Mouse (Mus musculus) heart, postnatal 4 days (tissue): ENCODE measurements around the gene Nexn. TPM values are rescaled to one million over a fixed set of nuclear protein-coding genes. Genes with fewer than 3 reads are reported as not detected.
A peak's percentile ranks its signal among the peaks of the same experiment; 100 is the strongest.

Experiments used
- DNase-seq: peaks from one replicate; pipeline ENCODE4 v3.0.0; 2021
- total RNA-seq, 2 experiments: library from RNA; stranded (reverse); gene quantifications; 2 replicates each; pipeline ENCODE4 v1.2.3; 2021

The Nexn gene
- total RNA-seq, 2 experiments from 2014 or later: 281 to 301 TPM

GRCm38 (mm10) chr3:152277912-152278311 is 11.8 kb upstream of the Nexn start:
- no peak for DNase-seq

GRCm38 (mm10) chr3:152276935-152277334 is 10.8 kb upstream of the Nexn start:
- no peak for DNase-seq

- no peak for DNase-seq
Observed at GRCm38 (mm10) chr3:152275008-152275407, 8.9 kb upstream of the Nexn start.

- no peak for DNase-seq
Observed at GRCm38 (mm10) chr3:152272974-152273685, 7.0 kb upstream of the Nexn start.

GRCm38 (mm10) chr3:152271876-152272275 is 5.7 kb upstream of the Nexn start:
- no peak for DNase-seq

- DNase-seq: no peak
Observed at GRCm38 (mm10) chr3:152271071-152271710, 5.0 kb upstream of the Nexn start.

- no peak for DNase-seq
Observed at GRCm38 (mm10) chr3:152268099-152268498, 1.9 kb upstream of the Nexn start.

- peak; percentile 93 for DNase-seq
Observed at GRCm38 (mm10) chr3:152265351-152266035, 657 bp downstream of the Nexn start.

- peak; percentile 38 for DNase-seq
Observed at GRCm38 (mm10) chr3:152264830-152265229, 1.3 kb downstream of the Nexn start.

GRCm38 (mm10) chr3:152264374-152264773 is 1.8 kb downstream of the Nexn start:
- DNase-seq: no peak

GRCm38 (mm10) chr3:152261948-152262347 is 4.2 kb downstream of the Nexn start:
- peak; percentile 46 for DNase-seq

- DNase-seq: no peak
Observed at GRCm38 (mm10) chr3:152261436-152261835, 4.7 kb downstream of the Nexn start.

- no peak for DNase-seq
Observed at GRCm38 (mm10) chr3:152260362-152260761, 5.8 kb downstream of the Nexn start.

GRCm38 (mm10) chr3:152259409-152259808 is 6.7 kb downstream of the Nexn start:
- DNase-seq: peak; percentile 90

GRCm38 (mm10) chr3:152257528-152257927 is 8.6 kb downstream of the Nexn start:
- no peak for DNase-seq

- DNase-seq: no peak
Observed at GRCm38 (mm10) chr3:152250487-152250886, 15.7 kb downstream of the Nexn start.

- no peak for DNase-seq
Observed at GRCm38 (mm10) chr3:152247708-152248107, 18.4 kb downstream of the Nexn start.

GRCm38 (mm10) chr3:152245273-152245910 is 20.8 kb downstream of the Nexn start:
- no peak for DNase-seq

- DNase-seq: no peak
Observed at GRCm38 (mm10) chr3:152243304-152243703, 22.8 kb downstream of the Nexn start.

- no peak for DNase-seq
Observed at GRCm38 (mm10) chr3:152241098-152241497, 25.1 kb downstream of the Nexn start.

- no peak for DNase-seq
Observed at GRCm38 (mm10) chr3:152239592-152239991, 26.6 kb downstream of the Nexn start.

GRCm38 (mm10) chr3:152238836-152239235 is 27.3 kb downstream of the Nexn start:
- DNase-seq: no peak

GRCm38 (mm10) chr3:152235805-152236204 is 30.3 kb downstream of the Nexn start:
- no peak for DNase-seq
